Mouse (Mus musculus) left cerebral cortex, adult 6 months (tissue): ENCODE measurements around the gene Gm8797. TPM values are rescaled to one million over a fixed set of nuclear protein-coding genes. Genes with fewer than 3 reads are reported as not detected.

Experiments used
- long read RNA-seq, 2 experiments: library from polyadenylated mRNA; unstranded; transcript quantifications; one replicate each; pipeline ENCODE4 v2.0.0; 2019 to 2020
- polyA plus RNA-seq: library from polyadenylated mRNA; unstranded; fragments of <200 nt; fragmentation: Nextera tagmentation; gene quantifications from 2 replicates; pipeline ENCODE4 v1.2.3, GENCODE M21; 2021

Gene Gm8797
- 6.0 and 12.9 TPM in 2 replicates for polyA plus RNA-seq
- long read RNA-seq, experiment 1, partial matches to known transcripts = 0 of 1 reads
- long read RNA-seq, experiment 1, other reads (novel, unspliced or antisense) = 0 of 1 reads
- long read RNA-seq, experiment 2, partial matches to known transcripts = 0 of 4 reads
- long read RNA-seq, experiment 2, other reads (novel, unspliced or antisense) = 0 of 4 reads

DNA sequence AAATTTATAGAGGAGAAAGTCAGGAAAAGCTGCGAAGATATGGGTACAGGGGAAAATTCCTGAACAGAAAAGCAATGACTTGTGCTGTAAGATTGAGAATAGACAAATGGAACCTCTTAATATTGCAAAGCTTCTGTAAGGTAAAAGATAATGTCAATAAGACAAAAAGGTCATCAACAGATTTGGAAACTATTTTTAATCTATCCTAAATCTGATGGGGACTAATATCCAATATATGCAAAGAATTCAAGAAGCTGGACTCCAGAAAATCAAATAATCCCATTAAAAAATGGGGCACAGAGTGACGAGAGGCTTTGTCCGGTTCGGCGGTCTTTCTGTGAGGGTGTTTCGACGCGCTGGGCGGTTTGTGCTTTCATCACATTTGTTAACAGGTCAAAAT is at the start of gene Gm8797:
Gm8797 (plus strand) TSS at position 301 of the 400 bp plus-strand sequence.

